Mouse (Mus musculus): Measurements from ENCODE around the gene Slx4. TPM values are rescaled to one million over a fixed set of nuclear protein-coding genes. Genes with fewer than 3 reads are reported as not detected.

Gene Slx4
- polyA plus RNA-seq, 1 experiment, result 39.9 TPM

DNA sequence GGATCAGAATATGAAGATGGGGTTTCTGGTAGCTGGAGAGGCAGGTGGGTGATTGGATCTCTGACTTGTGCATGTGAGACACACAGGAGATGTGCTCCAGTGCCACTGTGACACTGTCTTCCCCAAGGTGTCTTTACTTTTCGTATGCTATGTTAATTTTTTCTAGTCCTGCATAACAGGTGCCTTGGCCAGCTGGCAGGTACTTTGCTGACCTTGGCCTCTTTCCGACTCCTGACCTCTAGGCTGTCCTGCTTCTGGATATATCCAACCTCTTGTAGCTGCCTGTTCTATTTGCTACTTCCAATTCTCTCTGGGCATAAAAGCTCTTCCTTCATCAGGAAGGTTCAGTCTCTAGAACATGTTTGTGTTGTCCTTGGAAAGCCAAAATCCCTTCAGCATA is 32.0 kb upstream of the Slx4 start:
- no peak for DNase-seq
- TF ChIP-seq POLR2A (IDR thresholded peaks at IDR 0.05; ENCODE audit: borderline replicate concordance, insufficient read depth, low read length), result no peak
- TF ChIP-seq CTCF (IDR thresholded peaks at IDR 0.05; ENCODE audit: borderline replicate concordance, insufficient read depth, low read depth, low read length), result no peak
- Histone ChIP-seq H3K27ac (ENCODE audit: insufficient read depth, low read length) (no peak overlapping the region), H3K4me1 (ENCODE audit: control insufficient read depth, insufficient read depth, low read length) (no peaks in the 10 kb centered on the region), H3K27me3 (ENCODE audit: control insufficient read depth, insufficient read depth, low read length) (no peaks in the 10 kb centered on the region), H3K4me3 (replicated peaks; ENCODE audit: insufficient read depth, low read depth, low read length) (no peak overlapping the region)
- 76% methylated on average over 2 of the region's 2 CpGs for WGBS

DNA sequence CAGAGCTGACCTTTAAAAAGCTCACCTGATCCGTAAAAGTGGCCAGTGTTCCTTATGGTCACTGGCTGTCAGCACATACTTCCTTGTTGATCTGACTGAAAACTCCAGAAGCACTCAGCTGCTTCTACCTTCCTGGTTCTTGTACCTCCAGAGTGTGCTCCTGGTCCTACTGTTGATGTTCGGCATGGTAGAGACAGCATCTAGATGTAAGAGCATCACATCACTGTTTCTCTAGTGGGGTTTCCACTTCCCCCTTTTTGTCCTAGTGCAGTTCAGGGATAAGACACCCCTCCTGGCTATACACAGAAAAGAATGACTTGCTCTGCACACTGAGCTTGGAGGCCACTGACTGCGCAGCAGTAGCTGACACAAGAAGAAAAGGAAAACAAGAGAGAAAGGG is 30.9 kb upstream of the Slx4 start:
- 80% methylated on average over 3 of the region's 3 CpGs for WGBS
- H3K27me3 ChIP-seq (ENCODE audit: control insufficient read depth, insufficient read depth, low read length), result no peaks in the 10 kb centered on the region
- TF ChIP-seq POLR2A (IDR thresholded peaks at IDR 0.05; ENCODE audit: borderline replicate concordance, insufficient read depth, low read length), result no peak
- TF ChIP-seq CTCF (IDR thresholded peaks at IDR 0.05; ENCODE audit: borderline replicate concordance, insufficient read depth, low read depth, low read length), result no peak
- H3K4me3 ChIP-seq (replicated peaks; ENCODE audit: insufficient read depth, low read depth, low read length), result no peak overlapping the region
- H3K27ac ChIP-seq (ENCODE audit: insufficient read depth, low read length), result no peak overlapping the region
- DNase-seq, result no peak
- H3K4me1 ChIP-seq (ENCODE audit: control insufficient read depth, insufficient read depth, low read length), result no peaks in the 10 kb centered on the region

DNA sequence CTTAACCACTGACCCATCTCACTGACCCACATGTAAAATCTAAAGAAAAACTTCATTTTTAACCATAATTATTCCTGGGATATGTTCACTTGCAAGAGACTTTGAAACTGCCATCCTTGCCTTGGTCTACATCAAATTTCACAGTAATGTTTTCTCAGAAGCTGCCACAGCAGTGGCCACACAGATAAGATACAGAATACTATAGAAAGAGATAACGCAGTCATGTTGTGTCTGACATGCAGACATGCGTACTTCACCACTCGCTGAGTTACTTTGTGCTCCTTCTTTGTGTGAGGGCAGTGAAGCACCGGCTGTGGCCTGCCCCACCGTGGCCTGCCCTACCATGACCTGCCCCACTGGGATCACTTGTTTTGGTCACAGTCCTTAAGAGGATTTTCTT is 30.4 kb upstream of the Slx4 start:
- H3K4me3 ChIP-seq (replicated peaks; ENCODE audit: insufficient read depth, low read depth, low read length), result no peak overlapping the region
- no peak for TF ChIP-seq POLR2A (IDR thresholded peaks at IDR 0.05; ENCODE audit: borderline replicate concordance, insufficient read depth, low read length)
- TF ChIP-seq CTCF (IDR thresholded peaks at IDR 0.05; ENCODE audit: borderline replicate concordance, insufficient read depth, low read depth, low read length), result no peak
- WGBS, result 25% methylated on average over 5 of the region's 5 CpGs
- H3K27me3 ChIP-seq (ENCODE audit: control insufficient read depth, insufficient read depth, low read length), result no peaks in the 10 kb centered on the region
- H3K4me1 ChIP-seq (ENCODE audit: control insufficient read depth, insufficient read depth, low read length), result no peaks in the 10 kb centered on the region
- no peak for DNase-seq
- no peak overlapping the region for H3K27ac ChIP-seq (ENCODE audit: insufficient read depth, low read length)

DNA sequence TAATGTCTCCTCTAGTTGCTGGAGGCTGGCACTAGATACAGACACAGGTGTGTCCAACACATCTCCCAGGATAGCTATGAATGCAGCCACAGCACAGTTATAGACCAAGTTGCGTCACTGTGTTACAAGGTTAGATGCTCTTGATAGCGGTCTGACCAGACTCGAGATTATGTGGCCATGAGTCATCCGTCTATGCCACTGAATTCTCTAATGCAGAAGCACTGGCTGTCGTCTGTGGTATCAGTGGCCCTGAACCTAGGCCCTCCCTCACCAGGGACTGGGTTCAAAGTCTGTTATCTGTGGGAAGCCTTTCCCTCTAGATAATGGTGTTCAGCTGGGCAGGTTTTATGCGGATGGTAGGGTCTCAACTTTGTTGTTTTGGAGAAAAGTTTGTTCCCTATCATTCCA is 28.8 kb upstream of the Slx4 start:
- Histone ChIP-seq H3K27ac (ENCODE audit: insufficient read depth, low read length) (no peak overlapping the region), H3K4me3 (replicated peaks; ENCODE audit: insufficient read depth, low read depth, low read length) (no peak overlapping the region), H3K27me3 (ENCODE audit: control insufficient read depth, insufficient read depth, low read length) (no peaks in the 10 kb centered on the region), H3K4me1 (ENCODE audit: control insufficient read depth, insufficient read depth, low read length) (no peaks in the 10 kb centered on the region)
- DNase-seq, result no peak
- WGBS, result 89% methylated on average over 6 of the region's 6 CpGs
- TF ChIP-seq POLR2A (IDR thresholded peaks at IDR 0.05; ENCODE audit: borderline replicate concordance, insufficient read depth, low read length) (no peak), CTCF (IDR thresholded peaks at IDR 0.05; ENCODE audit: borderline replicate concordance, insufficient read depth, low read depth, low read length) (no peak)

DNA sequence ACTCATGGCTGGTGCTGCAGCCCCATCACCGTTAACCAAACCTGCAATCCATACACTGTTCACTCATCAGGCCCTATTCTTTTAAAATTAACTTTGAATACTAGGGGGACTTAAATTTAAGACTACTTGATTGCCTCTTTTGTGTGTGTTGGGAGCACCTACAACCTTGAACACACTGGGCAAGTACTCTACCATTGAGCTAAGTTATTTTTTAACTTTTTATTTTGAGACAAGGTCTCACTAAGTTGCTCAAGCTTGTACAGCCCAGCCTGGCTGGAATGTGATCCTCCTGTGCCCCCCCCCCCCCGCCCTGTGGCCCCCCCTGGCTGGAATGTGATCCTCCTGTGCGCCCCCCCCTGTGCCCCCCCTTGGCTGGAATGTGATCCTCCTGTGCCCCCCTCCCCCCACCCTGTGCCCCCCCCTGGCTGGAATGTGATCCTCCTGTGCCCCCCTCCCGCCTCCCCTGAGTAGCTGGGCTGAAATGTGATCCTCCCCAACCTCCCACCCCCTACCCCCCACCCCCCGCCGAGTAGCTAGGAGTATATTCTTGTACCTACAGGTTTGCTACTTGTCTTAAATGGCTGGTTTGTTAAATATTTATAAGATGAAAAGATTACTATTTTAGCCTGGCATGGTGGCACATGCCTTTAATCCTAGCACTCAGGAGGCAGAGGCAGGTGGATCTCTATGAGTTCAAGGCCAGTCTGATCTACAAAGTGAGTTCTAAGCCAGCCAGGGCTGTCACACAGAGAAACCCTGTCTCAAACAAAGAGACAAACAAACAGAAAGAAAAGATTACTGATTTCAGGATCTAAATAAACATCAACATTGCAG is 28.1 kb upstream of the Slx4 start:
- TF ChIP-seq CTCF (IDR thresholded peaks at IDR 0.05; ENCODE audit: borderline replicate concordance, insufficient read depth, low read depth, low read length) (no peak), POLR2A (IDR thresholded peaks at IDR 0.05; ENCODE audit: borderline replicate concordance, insufficient read depth, low read length) (no peak)
- WGBS, result 81% methylated on average over 4 of the region's 6 CpGs
- Histone ChIP-seq H3K27me3 (ENCODE audit: control insufficient read depth, insufficient read depth, low read length) (no peaks in the 10 kb centered on the region), H3K4me1 (ENCODE audit: control insufficient read depth, insufficient read depth, low read length) (no peaks in the 10 kb centered on the region), H3K27ac (ENCODE audit: insufficient read depth, low read length) (no peak overlapping the region), H3K4me3 (replicated peaks; ENCODE audit: insufficient read depth, low read depth, low read length) (no peak overlapping the region)
- no peak for DNase-seq

DNA sequence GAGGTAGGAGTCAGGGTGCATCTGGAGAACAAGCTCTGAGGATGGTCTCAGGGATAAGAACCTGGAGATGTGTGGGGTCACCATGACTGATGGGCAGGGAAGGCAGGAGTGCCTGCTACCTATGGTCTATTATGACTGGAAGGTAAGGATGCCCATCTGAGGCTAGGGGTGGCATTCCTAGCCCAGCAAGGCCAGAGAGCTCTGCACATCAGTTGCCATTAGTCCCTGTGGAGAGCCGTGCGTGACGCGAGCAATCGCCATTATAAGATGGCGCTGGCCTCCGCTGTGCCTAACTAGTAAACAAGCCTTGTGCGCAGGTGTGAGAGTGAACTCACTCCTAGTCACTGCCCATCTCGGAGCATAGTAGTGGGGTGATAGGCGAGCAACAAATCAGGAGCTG is 26.9 kb upstream of the Slx4 start:
- H3K4me1 ChIP-seq (ENCODE audit: control insufficient read depth, insufficient read depth, low read length), result no peaks in the 10 kb centered on the region
- WGBS, result 95% methylated on average over 10 of the region's 10 CpGs
- TF ChIP-seq CTCF (IDR thresholded peaks at IDR 0.05; ENCODE audit: borderline replicate concordance, insufficient read depth, low read depth, low read length), result no peak
- TF ChIP-seq POLR2A (IDR thresholded peaks at IDR 0.05; ENCODE audit: borderline replicate concordance, insufficient read depth, low read length), result no peak

DNA sequence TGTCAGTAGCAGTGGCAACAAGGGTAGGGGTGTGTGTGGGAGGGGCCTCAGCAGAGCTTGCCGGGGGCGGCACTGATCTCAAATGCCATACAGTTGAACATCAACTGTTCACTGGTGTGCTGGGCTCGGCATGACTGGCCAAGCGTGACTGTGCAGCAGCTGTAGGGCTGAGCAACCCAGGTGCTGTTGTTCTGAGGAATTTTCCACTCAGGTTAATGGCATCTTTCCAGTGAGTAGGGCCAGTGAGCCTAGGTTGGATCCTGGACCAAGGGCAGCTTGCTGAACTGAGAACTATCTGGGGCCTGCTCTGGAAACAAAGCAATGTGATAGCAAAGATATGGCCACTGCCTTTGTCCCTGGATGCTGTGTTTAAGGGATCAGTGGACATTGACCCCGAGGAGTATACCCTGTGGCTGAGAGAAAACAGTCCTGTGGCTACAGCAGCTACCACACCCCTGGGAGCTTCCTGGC is 25.8 kb upstream of the Slx4 start:
- Histone ChIP-seq H3K27ac (ENCODE audit: insufficient read depth, low read length) (no peak overlapping the region), H3K4me3 (replicated peaks; ENCODE audit: insufficient read depth, low read depth, low read length) (no peak overlapping the region), H3K4me1 (ENCODE audit: control insufficient read depth, insufficient read depth, low read length) (no peaks in the 10 kb centered on the region), H3K27me3 (ENCODE audit: control insufficient read depth, insufficient read depth, low read length) (no peaks in the 10 kb centered on the region)
- no peak for DNase-seq
- WGBS, result 57% methylated on average over 5 of the region's 5 CpGs
- TF ChIP-seq POLR2A (IDR thresholded peaks at IDR 0.05; ENCODE audit: borderline replicate concordance, insufficient read depth, low read length), result no peak
- no peak for TF ChIP-seq CTCF (IDR thresholded peaks at IDR 0.05; ENCODE audit: borderline replicate concordance, insufficient read depth, low read depth, low read length)

More for the DNA sequence above, 26.9 kb upstream of the Slx4 start:
- no peak for DNase-seq
- Histone ChIP-seq H3K4me3 (replicated peaks; ENCODE audit: insufficient read depth, low read depth, low read length) (no peak overlapping the region), H3K27me3 (ENCODE audit: control insufficient read depth, insufficient read depth, low read length) (no peaks in the 10 kb centered on the region), H3K27ac (ENCODE audit: insufficient read depth, low read length) (no peak overlapping the region)

DNA sequence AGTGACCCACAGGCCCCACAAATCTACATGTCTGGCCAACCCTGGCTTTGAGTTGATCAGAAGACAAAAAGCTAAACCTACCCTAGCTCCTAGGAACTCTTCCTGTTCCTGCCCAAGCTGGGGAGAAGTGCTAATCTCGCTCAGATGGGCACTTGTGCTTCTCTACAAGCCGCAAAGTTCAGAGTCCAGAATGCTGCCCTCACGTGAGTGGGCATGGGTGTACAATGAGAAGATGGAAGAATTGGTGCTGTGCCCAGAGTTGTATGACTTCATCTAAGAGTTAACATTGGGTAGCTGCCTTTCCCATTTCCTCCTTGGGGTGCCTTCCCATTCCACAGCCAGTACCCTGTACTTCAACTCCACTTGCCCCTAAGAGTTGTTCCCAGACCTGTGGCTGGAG is 23.6 kb upstream of the Slx4 start:
- H3K27ac ChIP-seq (ENCODE audit: insufficient read depth, low read length), result no peak overlapping the region

More for the DNA sequence above, 23.6 kb upstream of the Slx4 start:
- no peaks in the 10 kb centered on the region for H3K4me1 ChIP-seq (ENCODE audit: control insufficient read depth, insufficient read depth, low read length)
- 70% methylated on average over 3 of the region's 3 CpGs for WGBS
- TF ChIP-seq POLR2A (IDR thresholded peaks at IDR 0.05; ENCODE audit: borderline replicate concordance, insufficient read depth, low read length) (no peak), CTCF (IDR thresholded peaks at IDR 0.05; ENCODE audit: borderline replicate concordance, insufficient read depth, low read depth, low read length) (no peak)
- H3K4me3 ChIP-seq (replicated peaks; ENCODE audit: insufficient read depth, low read depth, low read length), result no peak overlapping the region
- DNase-seq, result no peak
- no peaks in the 10 kb centered on the region for H3K27me3 ChIP-seq (ENCODE audit: control insufficient read depth, insufficient read depth, low read length)

All from cerebellum, adult 2 months (tissue).